Mouse (Mus musculus) myocyte (in vitro differentiated cells): ENCODE measurements around the gene Rpl4.

Experiments used
- MYOG ChIP-seq, 3 experiments: IDR thresholded peaks; one replicate each; pipeline ENCODE4 v1.6.1; 2011; ENCODE audit warnings: control low read depth in 2 of 3, low read depth in 2 of 3, mild to moderate bottlenecking in 2 of 3; ENCODE audit not compliant: insufficient read length in 2 of 3, control insufficient read depth in 1 of 3, insufficient read depth in 1 of 3
- POLR2A ChIP-seq: IDR thresholded peaks from one replicate; pipeline ENCODE4 v1.6.1; 2011; ENCODE audit warnings: low read depth, mild to moderate bottlenecking, control low read depth, moderate library complexity; ENCODE audit not compliant: insufficient read length
- POLR2AphosphoS2 ChIP-seq: IDR thresholded peaks from one replicate; pipeline ENCODE4 v1.6.1; 2011; ENCODE audit warnings: low read depth, control low read depth; ENCODE audit not compliant: insufficient read length
- SRF ChIP-seq: IDR thresholded peaks from one replicate; pipeline ENCODE4 v1.6.1; 2011; ENCODE audit warnings: low read depth; ENCODE audit not compliant: control insufficient read depth, insufficient read length
- TCF12 ChIP-seq: IDR thresholded peaks from one replicate; pipeline ENCODE4 v1.6.1; 2011; ENCODE audit warnings: mild to moderate bottlenecking, control low read depth; ENCODE audit not compliant: poor library complexity, insufficient read depth, severe bottlenecking
- USF1 ChIP-seq: IDR thresholded peaks from one replicate; pipeline ENCODE4 v1.6.1; 2011; ENCODE audit warnings: low read depth, mild to moderate bottlenecking, control low read depth, moderate library complexity

DNA sequence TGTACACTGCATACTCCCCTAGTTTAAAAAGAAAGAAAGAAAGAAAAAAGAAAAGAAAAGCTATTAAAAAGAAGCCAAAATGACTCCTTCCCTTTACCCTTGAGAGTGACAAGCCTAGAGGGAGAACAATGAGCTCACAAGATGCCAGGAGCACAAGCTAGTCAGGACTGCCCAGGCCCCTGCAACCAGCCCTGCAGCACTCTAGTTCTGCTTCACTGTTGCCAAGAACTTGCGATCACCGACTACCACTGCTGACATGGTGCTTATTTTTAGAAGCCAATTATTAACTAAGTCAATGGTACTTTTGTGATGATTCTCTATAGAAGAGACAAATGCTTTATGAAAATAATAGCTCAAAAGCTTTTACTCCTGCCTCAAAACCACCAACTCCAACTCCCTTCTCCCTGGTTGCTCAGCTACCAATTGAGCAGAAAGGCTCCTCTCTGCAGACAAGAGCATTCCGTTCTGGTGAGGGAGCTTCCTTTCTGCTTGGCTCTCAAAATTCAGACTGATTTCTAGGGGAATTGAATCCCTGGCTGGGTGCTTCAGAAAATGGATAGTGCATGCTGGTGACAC is 34.4 kb downstream of the Rpl4 start:
- TF ChIP-seq POLR2A (no peak), USF1 (no peak), POLR2AphosphoS2 (no peak), MYOG (IDR thresholded peaks at IDR 0.05; ENCODE audit: control insufficient read depth in 1 of 3, insufficient read depth in 1 of 3, insufficient read length in 2 of 3, low read depth in 2 of 3) (no peak), TCF12 (no peak), SRF (no peak)
